Mouse (Mus musculus) regulatory T cell (primary cell): Measurements from ENCODE around the gene Nop56.

Experiments
- in situ Hi-C: fragments of 300-600 bp; cut with MboI, MseI; formaldehyde crosslinking; loops from one replicate; pipeline ENCODE4 v1.15.1; 2025; ENCODE audit warnings: high pct_unique_total_duplicates

The Nop56 gene

DNA sequence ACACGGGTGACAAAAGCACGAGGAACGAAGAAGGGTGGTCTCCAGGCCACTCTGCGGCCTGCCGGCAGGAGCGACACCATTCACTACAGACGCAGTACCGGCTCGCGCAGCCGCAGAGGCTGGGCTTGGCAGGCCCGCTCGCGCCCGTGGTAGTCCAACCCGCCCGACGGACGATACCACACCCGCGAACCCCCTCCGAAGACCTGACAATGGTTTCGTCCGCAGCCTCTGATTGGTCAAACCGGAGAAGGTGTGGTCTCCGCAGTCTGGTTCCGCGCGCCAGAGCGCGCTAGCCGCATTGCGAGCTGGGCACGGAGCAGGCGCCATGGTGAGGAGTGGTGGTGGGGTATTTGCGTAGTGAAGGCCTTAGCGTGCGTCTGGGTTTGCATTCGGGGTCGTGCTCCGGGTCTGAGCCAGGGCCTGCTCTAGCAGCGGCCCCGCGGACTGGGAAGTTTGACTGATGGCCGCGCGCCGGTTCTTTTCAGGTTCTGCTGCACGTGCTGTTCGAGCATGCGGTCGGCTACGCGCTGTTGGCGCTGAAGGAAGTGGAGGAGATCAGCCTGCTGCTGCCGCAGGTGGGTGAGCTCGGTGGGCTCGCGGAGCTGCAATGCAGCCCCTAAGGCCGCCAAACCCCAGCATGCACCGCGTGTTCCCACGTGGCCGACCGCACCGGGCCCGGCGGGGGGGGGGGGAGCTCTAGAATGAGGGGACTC is at the start of gene Nop56:
Gene Nop56 (plus strand): TSS at position 282 of the 713 bp plus-strand sequence.
- in situ Hi-C loops, result no loop called here

DNA sequence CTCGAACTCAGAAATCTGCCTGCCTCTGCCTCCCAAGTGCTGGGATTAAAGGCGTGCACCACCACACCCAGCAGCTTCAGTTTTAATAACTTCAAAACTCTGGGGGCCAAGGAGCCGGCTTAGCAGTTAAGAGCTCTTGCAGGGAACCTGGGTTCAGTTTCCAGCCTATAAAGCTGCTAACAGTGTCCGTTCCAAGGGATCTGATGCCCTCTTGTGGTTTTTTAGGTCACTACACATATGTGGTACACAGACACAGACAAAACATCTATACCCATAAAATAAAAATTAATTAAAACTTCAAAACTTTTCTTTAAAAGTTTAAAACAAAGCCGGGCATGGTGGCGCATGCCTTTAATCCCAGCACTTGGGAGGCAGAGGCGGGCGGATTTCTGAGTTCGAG is 27.3 kb upstream of the Nop56 start:
- in situ Hi-C loops, result loop anchor here (5.0 to 25.0 kb wide), 4 partner anchors 175 to 1415 kb away; no protein-coding TSS in a partner anchor

DNA sequence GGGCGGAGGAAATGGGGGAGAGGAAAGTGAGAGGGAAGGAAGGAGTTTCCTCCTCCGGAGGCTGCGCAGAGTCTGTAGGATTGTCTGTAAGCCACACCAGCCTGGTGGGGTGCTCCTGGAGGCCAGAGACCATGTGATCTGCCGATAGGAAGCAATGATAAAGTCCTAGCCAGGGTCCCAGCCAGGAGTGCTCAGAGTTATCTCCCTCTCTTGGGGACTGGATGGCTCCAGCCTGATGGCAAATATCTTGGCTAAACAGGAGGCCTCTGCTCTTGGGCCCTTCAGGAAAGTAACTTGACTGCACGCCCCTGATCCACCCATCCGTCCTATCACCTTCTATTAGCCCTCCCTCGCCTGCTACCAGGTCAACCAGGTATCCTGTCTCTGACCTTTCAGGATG is 26.0 kb upstream of the Nop56 start:
- in situ Hi-C loops, result loop anchor here (5.0 to 25.0 kb wide), 4 partner anchors 176 to 1414 kb away; no protein-coding TSS in a partner anchor

DNA sequence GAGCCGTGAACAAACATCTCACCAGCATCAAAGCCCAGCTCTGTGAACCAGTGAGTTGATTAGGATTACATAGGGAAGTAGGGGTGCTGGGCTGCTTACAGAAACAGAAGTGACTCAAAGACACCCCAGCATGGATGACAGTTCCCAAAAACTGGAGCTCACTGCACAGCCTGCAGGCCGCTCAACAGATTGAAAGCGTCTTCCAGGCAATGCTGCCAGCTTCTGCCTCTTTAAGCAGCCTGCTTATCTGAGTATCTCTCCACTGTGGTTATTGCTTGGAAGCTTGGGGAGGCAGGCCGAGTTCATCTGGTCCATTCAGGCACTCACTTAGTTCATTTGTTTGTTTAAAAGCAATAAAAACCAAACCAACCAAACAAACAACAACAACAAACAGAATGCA is 17.5 kb upstream of the Nop56 start:
- in situ Hi-C loops, result no loop called here

DNA sequence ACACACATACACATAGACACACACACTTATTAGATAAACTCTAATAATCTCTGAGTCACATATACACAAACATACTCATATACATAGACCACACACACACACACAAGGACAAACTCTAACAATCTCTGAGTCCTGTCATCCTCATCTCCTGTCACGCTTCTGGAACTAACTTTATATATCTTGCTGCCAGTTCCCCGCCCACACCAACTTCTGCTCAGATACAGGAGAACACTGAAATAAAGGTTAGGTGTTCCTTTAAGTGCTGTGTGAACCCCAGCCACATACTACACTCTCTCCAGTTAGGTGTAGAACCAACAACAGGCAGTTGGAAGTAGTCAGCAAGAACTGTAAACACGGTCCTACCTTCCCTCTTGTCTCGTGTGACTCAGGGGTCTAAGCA is 13.4 kb upstream of the Nop56 start:
- in situ Hi-C loops, result no loop called here

DNA sequence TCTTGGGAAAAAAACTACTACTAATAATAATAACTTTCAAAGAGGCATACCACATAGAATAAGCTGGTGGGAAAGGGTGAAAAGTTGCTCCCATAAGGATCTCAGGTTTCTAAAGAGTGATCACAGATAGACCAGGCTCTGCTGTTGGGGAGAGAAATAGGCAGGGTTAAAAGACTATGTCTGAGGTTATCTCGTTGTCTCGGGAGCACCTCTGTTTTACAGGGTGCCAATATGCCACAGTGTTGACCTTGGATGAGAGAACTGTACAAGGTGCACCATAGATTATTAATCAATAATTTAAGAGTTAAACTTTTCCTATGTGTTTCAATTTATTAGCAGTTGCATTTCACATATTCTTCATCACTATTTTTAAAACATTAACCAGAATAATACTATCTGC is 12.3 kb upstream of the Nop56 start:
- in situ Hi-C loops, result no loop called here

DNA sequence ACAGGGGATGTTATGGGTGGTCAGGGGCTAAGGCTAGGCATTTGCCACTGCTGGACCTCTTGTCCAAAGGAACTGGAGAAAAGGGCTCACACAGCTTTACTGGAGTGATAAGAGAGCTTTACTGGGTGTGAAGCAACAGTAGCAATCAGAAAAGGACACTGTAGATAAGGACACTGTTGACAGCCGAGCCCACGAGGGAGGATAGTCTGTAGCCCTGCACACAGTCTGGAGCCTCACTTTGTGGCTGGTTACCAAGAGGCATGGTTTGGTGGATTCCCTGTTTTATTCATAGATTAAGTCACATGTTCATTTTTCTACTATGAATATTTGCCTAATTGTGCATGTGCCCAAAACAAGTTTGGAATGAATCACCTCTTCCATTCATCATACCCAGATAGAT is 11.8 kb upstream of the Nop56 start:
- in situ Hi-C loops, result no loop called here

DNA sequence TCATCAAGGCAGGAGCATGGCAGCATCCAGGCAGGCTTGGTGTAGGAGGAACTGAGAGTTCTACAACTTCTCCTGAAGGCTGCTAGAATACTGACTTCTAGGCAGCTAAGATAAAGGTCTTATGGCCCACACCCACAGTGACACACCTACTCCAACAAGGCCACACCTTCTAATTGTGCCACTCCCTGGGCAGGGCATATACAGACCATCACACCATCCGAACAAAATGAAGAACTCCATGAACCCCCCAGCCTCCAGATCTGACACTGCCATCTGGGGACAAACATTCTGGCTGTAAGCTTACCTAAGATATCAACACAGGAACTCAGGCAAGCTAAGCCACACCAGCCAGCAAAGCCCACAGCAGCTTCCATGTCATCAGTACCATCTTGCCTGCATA is 8.7 kb upstream of the Nop56 start:
- in situ Hi-C loops, result loop anchor here (5.0 kb wide), 1 partner anchor 73 kb away; no protein-coding TSS in a partner anchor

DNA sequence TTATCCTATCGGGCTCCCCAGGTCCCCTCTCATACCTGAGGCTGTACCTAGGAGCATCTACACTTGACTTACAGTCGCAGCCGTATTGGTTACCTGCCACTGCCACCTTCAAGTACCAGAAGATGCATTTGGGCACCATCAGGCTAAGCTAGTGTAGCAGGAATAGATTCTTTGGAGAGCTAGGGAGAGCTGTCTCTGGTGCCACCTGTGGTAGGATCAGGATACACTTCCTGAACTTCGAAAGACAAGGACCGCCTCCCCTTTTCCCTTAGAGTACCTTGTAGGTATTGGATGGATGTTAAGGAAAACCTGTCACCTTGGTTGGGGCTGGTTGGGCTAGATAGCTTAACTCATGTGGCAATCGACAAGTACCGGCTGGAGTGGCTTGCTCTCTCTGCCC is 6.2 kb upstream of the Nop56 start:
- in situ Hi-C loops, result loop anchor here (5.0 kb wide), 1 partner anchor 76 kb away; no protein-coding TSS in a partner anchor

DNA sequence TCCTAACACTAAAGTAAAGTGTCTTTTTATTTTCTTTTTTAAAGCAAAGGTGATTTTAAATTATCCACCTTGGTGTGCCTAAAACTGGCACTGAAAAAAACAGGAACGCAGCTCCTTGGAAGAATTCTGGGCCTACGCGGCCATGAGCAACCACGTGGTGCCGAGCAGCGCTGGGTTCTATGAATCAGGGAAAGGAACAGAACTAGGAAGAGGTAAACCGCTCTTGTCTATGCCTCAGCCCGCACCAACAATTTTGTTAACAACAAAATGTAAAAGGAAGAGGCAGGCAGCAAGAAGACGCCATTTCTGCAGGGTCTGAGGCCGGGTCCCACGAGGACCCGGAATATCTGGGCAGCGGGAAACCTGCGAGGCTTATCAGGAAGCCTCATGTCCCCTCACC is 498 bp upstream of the Nop56 start:
- in situ Hi-C loops, result no loop called here

DNA sequence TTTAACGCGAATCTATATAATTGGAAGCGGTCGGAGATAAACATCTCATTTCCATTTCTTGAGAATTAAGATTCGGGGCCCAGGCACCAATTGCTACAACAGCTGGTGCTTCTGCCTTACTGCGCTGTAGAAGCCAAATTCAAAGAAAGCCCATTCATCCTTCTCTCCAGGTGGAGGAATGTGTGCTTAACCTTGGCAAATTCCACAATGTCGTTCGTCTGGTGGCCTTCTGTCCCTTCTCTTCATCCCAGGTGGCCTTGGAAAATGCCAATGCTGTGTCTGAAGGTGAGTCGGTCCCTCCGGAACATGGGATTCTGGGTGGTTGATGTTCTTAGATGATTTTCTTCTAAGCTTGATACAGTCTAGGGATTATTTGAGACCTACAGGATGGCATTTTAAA is 632 bp downstream of the Nop56 start:
- in situ Hi-C loops, result no loop called here

DNA sequence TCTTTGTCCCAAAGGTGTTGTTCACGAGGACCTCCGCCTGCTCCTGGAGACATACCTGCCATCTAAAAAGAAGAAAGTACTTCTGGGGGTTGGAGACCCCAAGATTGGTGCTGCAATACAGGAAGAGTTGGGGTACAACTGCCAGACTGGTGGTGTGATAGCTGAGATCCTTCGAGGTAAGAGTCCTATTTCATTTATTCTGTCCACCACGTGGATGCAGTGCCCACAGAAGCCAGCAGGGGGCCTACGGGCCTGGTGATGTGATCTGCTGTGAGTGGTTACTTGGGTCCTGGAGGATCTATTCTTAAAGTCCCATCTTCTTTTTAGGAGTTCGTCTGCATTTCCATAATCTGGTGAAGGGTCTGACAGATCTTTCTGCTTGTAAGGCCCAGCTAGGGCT is 1.4 kb downstream of the Nop56 start:
- in situ Hi-C loops, result no loop called here

DNA sequence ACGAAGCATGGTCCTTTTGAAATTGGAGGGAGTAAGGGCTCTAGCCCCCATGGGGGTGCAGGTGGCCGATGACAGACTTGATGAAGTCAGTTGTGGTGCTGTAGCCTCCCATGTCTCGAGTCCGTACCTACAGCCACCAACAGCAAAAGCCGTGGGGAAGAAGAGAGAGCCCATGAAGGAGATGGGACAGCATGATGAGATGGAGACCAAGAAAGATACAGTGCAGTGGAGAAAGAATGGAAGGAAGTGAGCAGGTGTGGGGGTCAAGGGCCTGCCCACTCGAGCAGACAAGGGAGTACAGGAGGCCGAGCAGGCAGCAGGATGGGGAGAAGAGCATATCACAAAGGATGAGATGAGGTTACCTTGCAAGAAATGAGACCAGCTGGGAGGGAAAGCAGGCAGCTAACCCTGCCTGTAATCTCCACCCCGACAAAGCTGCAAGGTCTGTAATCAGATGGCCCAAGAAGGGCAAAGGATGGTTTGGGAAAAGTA is 5.4 kb downstream of the Nop56 start:
- in situ Hi-C loops, result loop anchor here (5.0 to 10.0 kb wide), 3 partner anchors 102 to 1315 kb away; partner anchors contain the start of genes Gm10762, Oxt, Snrpb and Zc3h6

DNA sequence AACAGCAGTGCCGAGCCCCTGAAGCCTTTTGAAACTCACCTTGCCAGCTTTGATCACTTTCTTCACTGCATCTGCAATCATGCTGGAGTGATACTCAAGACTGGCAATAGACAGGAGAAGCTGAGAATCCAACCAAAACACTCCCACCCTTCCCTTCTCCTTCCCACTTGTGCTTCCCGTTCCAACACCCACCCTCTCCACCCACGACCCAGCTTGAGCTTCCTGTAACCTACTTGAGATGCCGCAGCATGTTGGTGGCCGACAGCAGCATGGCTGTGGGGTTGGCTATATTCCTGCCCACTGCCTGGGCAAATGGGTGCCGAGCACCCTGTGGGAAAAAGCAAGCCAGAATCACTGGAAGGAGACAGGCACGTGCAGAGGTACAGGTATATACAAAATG is 6.0 kb downstream of the Nop56 start:
- in situ Hi-C loops, result loop anchor here (5.0 to 10.0 kb wide), 3 partner anchors 103 to 1315 kb away; partner anchors contain the start of genes Gm10762, Oxt, Snrpb and Zc3h6

DNA sequence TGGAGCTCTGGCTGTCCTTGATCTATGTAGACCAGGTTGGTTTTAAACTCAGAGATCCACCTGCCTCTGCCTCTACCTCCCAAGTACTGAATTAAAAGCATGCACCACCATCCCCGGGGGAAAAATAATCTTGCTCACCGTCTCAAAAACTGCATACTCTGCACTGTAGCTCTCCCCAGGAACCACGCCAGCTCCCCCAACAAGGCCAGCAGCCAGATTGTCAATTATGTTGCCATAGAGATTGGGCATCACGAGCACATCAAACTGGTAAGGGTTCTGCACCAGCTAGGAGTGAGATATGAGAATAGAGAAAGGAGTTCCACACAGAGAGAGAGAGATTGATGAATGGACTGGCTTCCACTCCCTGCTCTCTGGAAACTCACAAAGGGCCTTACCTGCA is 6.6 kb downstream of the Nop56 start:
- in situ Hi-C loops, result loop anchor here (5.0 to 10.0 kb wide), 3 partner anchors 104 to 1316 kb away; partner anchors contain the start of genes Gm10762, Oxt, Snrpb and Zc3h6

DNA sequence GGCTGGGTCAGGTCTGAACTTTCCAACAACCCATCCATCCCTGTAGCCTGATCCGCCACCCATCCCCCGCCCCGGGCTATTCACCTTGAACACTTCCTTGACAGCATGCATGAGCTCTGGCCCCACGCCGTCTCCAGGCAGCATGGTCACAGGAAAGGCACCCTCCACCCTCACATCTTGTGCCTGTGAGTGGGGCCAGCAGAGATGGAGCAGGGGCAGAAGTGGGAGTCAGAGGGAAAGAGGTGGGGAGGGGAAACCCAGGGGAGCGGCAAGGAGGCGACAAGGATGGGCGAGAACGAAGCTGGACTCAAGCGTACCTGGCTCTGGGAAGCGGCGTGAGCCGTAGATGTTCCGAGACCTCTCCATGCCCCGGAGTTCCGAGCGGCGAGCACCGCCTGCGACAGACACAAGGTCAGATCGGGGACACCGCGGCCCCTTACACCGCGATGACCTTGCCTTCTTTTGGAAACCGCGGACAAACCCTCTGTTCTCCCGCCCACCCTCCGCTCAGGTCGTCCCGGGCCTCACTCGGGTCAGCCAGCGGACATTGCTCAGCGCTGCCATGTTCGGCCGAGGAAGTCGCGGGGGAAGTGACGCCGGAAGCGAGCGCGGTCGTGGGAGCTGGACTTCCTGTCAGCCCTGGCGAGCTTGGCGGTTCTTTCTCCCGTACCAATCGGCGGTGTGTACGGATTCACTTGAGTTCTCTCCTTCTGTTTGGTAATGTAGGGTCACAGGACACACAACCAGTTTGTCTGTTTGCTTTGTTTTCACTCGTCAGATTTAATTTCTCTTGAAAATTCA is 9.8 kb downstream of the Nop56 start, which contains the start of gene Idh3b:
Gene Idh3b (minus strand): TSS at position 694 of the 801 bp plus-strand sequence.
- in situ Hi-C loops, result loop anchor here (5.0 to 10.0 kb wide), 3 partner anchors 107 to 1319 kb away; partner anchors contain the start of genes Gm10762, Oxt, Snrpb and Zc3h6

DNA sequence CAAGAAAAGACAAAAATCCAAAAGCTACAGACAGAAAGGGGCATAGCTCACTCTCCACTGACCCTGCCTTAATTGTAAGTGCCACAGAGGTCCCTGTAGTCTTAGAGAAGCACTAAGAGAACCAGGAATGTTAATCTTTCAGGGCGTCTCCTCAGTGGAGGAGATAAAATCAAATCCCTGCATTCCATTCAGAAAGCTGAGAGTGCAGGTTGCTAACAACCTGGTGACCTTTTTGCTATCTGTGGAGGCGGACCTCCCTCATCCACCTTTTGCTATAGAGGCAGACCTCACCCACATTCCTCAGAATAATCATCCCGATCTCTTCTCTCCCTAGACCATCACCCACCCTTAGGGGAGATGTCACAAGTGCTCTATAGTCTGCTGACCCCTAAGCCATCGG is 14.9 kb downstream of the Nop56 start:
- in situ Hi-C loops, result loop anchor here (10.0 kb wide), 2 partner anchors 286 to 1324 kb away; partner anchors contain the start of genes Gm10762, Oxt and Zc3h6

DNA sequence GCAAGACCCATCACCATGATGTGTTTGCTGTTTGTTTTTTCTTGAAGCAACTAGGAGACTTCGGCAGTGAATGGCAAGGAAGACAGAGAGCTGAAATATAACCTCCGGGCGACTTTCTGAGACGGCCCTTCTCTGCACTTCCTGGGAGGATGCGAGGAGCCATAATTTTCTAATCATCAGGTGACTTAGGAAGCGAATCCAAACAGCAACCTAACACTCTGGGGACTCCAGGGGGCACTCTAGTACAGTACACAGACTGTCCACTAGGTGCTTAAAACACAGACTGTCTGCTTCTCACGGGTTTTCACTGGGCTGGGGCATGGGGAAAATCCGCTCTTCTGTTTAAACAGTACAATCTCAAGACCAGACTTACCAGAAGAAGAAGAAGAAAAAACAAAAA is 17.2 kb downstream of the Nop56 start:
- in situ Hi-C loops, result loop anchor here (5.0 kb wide), 1 partner anchor 126 kb away; no protein-coding TSS in a partner anchor

DNA sequence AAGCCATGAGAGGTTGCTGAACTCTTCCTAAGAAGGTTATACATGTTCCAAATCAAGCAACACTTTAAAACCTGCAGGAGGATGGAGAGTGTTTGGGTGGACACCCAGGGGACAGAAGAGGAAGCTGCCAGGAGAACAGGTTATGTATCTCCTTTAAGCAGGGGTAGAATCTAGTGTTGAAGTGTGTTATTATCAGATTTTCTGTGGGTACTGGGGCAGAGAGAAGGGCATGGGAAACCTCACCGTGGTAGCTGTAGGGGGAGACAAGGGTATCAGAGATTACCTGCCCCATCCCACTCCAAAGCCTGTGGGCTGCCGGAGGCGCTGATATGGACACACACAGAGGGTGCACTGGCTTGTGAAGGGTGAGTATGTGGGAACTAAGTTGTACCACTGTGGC is 18.8 kb downstream of the Nop56 start:
- in situ Hi-C loops, result loop anchor here (5.0 kb wide), 1 partner anchor 124 kb away; no protein-coding TSS in a partner anchor

DNA sequence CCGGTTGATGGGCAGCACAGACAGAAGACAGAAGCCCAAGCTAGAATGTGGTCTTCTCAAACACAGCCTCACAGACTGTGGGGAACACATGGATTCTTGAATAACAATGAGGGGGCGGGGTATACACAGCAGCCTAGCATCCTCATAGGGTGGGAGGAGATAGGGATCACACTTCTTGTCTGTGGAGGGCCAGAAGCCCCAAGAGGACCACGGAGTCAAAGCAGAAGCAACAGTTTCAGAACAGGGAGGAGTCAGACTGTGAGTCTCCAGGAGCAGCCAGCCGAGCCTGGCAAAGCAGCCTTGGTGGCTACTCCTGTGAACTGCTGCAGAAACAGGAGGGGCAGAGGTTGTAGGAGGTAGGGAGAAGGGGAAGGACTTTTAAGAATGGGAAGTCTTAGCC is 19.3 kb downstream of the Nop56 start:
- in situ Hi-C loops, result loop anchor here (5.0 kb wide), 1 partner anchor 124 kb away; no protein-coding TSS in a partner anchor

DNA sequence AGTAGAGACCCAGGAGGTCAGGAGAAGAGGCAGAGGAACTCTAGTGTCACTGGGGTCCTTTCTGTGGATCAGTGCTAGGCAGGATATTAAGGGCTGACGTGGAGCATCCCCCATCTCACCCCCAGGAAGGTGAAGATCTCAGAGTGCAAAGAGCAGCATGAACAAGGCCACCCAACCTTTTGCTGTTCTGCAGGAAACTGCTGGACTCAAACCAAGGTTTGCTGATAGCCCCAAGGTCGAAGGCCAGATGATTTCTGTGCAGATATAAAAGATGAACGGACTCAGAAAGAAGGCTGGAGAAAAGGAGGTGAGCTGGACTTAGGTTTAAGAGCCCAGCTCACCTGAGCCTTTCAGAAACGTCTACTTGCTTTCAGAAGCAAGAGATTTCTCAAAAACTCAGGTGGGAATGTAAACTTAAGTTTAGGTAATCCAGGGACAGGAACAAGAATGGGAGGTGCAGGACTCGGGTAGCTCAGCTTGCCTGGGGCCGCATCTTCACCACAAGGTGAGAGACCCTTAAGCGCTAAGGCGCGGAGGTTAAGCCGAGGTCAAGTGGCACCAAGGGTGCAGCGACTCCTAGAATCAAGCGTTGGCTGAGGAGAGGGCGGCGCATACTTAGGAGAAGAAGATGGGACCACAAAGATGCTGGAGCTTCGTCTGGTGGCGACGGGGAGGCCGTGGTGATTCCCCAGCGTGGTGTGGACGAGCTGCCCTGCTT is 20.1 kb downstream of the Nop56 start:
- in situ Hi-C loops, result loop anchor here (5.0 kb wide), 1 partner anchor 123 kb away; no protein-coding TSS in a partner anchor
